Mouse (Mus musculus) brown adipose tissue, adult 24 weeks (tissue): ENCODE data around the gene Vmn1r1. TPM values are rescaled to one million over a fixed set of nuclear protein-coding genes. Genes with fewer than 3 reads are reported as not detected.

ENCODE experiments used
- H3K27ac ChIP-seq: fragments of 200-500 bp; replicated peaks from 2 replicates; pipeline ENCODE4 v1.5.1; 2012; ENCODE audit warnings: low read depth, mild to moderate bottlenecking, low read length
- H3K4me1 ChIP-seq: fragments of 200-500 bp; 2 replicates; pipeline ENCODE4 v1.6.1; 2012; ENCODE audit warnings: low read length, mixed read lengths; ENCODE audit not compliant: control insufficient read depth, insufficient read depth, insufficient read length
- H3K4me3 ChIP-seq: fragments of 200-500 bp; 2 replicates; pipeline ENCODE4 v1.5.1; 2012; ENCODE audit warnings: low read depth, mild to moderate bottlenecking, low read length, moderate library complexity; ENCODE audit not compliant: insufficient read depth
- polyA plus RNA-seq: library from polyadenylated mRNA; stranded (reverse); fragments of >200 nt; gene quantifications from 2 replicates; pipeline ENCODE4 v1.2.4, GENCODE M21; 2012; ENCODE audit not compliant: missing spikeins, insufficient read depth, insufficient read length

The Vmn1r1 gene
- polyA plus RNA-seq, 1 experiment = not detected

DNA sequence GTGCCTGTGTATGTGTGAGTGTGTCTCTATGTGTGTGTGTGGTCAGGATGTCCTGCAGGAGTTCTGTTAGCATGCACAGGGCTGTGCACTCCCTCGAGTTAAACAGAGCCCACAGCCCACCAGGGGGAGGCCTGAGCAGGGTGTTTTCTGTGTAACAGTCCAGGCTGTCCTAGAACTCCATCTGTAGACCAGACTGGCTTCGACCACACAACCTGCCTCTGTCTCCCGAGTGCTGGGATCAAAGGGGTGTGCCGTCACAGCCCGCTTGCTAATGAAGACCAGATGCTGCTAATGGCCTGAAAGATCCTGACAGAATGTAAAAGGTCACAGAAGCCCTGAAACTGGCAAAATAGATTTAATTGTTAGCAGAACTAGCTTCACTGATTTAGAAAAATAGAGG lies 18.7 kb downstream of the Vmn1r1 start:
- Histone ChIP-seq H3K4me1 (no peaks in the 10 kb centered on the region), H3K4me3 (no peak overlapping the region), H3K27ac (no peak overlapping the region)

GRCm38 (mm10) chr1:182143288-182143687 lies 21.0 kb downstream of the Vmn1r1 start:
- H3K27ac ChIP-seq = no peak overlapping the region
- no peak overlapping the region for H3K4me3 ChIP-seq
- H3K4me1 ChIP-seq = no peaks in the 10 kb centered on the region

DNA sequence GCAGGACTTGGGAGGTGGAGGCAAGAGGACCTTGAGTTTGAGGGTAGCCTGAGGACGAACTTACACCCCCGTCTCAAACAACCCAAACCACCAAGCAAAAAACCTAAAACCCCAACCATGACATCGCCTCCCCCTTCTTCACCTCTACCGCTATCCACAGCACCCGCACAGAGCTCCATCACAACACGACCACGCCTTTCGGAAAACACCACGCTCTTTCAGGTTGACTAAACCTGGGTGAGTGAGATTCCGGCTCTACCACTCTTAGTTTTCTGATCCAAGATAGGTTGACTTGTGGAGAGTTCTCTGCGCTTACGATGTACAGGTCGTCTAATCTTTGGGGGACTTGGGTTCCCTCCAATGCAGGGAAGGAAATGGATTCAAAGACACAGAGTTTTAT lies 21.6 kb downstream of the Vmn1r1 start:
- Histone ChIP-seq H3K4me3 (no peak overlapping the region), H3K27ac (no peak overlapping the region), H3K4me1 (no peaks in the 10 kb centered on the region)

DNA sequence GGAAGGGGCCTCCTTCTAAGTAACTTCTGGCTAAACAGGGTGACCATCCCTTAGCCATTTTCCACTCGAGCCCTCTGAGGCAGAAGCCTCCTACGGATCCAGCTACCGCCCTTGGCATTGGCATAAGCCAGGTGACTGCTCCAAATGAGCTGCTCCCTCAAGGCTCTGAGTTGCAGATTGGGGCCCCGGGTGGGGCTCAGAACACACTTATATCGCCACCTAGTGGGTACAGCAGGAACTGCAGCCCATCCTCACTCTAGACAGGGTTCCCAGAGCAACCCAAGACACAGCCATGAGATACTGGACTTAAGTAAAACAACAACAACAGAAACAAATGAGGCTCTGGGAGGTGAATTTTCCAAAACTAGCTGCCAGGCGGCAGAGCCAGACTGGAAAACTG lies 23.9 kb downstream of the Vmn1r1 start:
- no peaks in the 10 kb centered on the region for H3K4me1 ChIP-seq
- H3K4me3 ChIP-seq = no peak overlapping the region
- no peak overlapping the region for H3K27ac ChIP-seq

- Histone ChIP-seq H3K4me1 (no peaks in the 10 kb centered on the region), H3K27ac (no peak overlapping the region), H3K4me3 (no peak overlapping the region)
These were observed 24.3 kb downstream of the Vmn1r1 start for GRCm38 (mm10) chr1:182139937-182140336.

- Histone ChIP-seq H3K27ac (no peak overlapping the region), H3K4me1 (no peaks in the 10 kb centered on the region), H3K4me3 (no peak overlapping the region)
These were observed 26.1 kb downstream of the Vmn1r1 start for GRCm38 (mm10) chr1:182138172-182138571.

DNA sequence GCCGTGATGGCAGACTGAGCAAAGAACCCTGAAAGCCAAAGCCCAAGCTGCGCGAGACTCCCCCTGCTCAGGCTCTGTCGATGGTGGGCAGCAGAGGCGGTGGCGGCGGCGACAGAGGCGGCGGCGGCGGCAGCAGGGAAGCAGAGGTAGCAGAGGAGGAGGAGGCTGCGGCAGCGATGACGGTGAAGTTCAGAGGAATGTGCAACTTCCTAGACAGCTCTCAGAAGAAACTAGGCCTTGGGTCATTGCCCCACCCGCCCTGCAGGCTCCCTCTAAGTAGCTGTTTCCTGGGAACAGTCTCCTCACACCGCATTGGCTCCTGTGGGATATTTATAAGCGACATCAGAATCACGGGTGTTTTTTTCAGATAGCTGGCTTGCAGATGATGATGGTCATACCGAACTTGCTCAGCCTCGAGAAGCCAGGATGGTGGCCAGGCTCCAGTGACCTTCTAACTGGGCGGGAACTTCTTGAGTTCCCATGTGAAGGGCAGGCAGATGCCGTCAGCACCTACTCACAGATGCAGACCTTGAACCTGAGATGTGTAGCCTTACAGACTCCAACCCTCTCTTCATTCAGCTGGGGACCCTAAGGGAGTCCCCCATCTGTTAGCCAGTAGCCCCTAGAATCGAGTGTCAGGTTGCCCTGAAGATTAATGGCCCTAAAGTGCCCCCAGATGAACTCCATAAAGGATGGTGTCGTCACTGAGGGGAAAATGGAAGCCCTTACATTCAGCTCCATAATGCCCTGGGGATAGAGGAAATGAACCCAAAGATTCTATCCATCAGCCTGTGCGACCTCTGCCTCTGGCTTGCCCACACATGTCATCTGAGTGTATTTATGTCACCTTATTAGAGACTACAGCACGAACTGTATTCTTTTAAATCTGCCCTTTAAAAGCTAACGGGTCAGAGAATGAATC lies 26.8 kb downstream of the Vmn1r1 start:
- H3K4me1 ChIP-seq = no peaks in the 10 kb centered on the region
- H3K4me3 ChIP-seq = no peak overlapping the region
- no peak overlapping the region for H3K27ac ChIP-seq

DNA sequence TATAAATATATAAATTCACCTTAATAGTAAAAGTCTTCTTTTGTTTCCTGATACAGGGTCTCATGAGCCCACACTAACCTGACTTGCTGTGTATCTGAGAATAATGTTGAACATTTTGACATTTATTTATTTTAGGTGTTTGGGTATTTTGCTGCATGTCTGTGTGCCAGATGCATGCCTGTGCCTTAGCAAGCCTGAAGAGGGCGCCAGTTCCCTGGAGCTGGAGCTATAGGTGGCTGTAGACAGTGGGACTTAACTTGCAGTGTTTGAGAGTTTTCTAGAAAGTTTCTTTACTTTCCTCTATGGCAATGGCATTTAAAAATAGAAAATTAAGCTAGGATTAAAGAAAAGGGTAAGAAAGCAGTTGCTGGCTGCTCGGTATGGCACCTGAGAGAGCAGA lies 33.5 kb downstream of the Vmn1r1 start:
- H3K4me3 ChIP-seq = no peak overlapping the region
- H3K27ac ChIP-seq = no peak overlapping the region
- peaks cover 4% of the 10 kb centered on the region; the same call in 1 of the 2 replicates for H3K4me1 ChIP-seq

DNA sequence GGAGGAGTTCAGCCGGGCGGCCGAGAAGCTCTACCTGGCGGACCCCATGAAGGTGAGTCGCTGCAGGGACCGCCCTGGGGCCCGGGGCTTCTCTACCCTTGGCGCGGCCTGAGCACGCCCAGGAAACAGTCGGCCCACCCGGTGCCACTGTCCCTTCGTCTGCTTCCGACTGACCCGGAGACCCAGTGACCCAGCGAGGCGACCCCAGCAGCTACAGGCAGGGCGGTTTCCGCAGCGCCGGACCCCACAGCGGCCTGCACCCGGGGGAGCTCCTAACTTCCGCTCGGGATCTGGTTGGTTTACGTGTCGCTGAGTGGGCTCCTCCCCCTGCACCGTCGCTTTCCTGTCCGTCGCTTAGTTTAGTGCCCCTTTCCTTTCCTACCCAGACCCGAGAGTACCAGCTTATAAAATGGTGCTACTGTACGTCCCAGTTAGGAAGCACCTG lies 39.3 kb downstream of the Vmn1r1 start:
- Histone ChIP-seq H3K27ac (peak overlapping the region; percentile 51), H3K4me1 (peaks cover 8% of the 10 kb centered on the region; the same call in 1 of the 2 replicates), H3K4me3 (peak overlapping the region; percentile 95)

- Histone ChIP-seq H3K27ac (peak within 1 kb of the TSS; percentile 51), H3K4me1 (peaks cover 8% of the 10 kb centered on the region; the same call in 1 of the 2 replicates), H3K4me3 (peak within 1 kb of the TSS; percentile 95)
These were observed 39.8 kb downstream of the Vmn1r1 start, which contains the start of gene Srp9 for GRCm38 (mm10) chr1:182124506-182124905. Gene Srp9 (plus strand): TSS chr1:182124737.

- Histone ChIP-seq H3K4me3 (no peak overlapping the region), H3K4me1 (peaks cover 8% of the 10 kb centered on the region; the same call in 1 of the 2 replicates), H3K27ac (no peak overlapping the region)
These were observed 41.9 kb downstream of the Vmn1r1 start for GRCm38 (mm10) chr1:182122413-182122812.

GRCm38 (mm10) chr1:182115651-182116408 lies 48.5 kb downstream of the Vmn1r1 start:
- Histone ChIP-seq H3K4me1 (peaks cover 15% of the 10 kb centered on the region), H3K4me3 (no peak overlapping the region), H3K27ac (no peak overlapping the region)

- Histone ChIP-seq H3K4me3 (no peak overlapping the region), H3K27ac (no peak overlapping the region), H3K4me1 (peaks cover 19% of the 10 kb centered on the region)
These were observed 49.1 kb downstream of the Vmn1r1 start for GRCm38 (mm10) chr1:182115197-182115596.

DNA sequence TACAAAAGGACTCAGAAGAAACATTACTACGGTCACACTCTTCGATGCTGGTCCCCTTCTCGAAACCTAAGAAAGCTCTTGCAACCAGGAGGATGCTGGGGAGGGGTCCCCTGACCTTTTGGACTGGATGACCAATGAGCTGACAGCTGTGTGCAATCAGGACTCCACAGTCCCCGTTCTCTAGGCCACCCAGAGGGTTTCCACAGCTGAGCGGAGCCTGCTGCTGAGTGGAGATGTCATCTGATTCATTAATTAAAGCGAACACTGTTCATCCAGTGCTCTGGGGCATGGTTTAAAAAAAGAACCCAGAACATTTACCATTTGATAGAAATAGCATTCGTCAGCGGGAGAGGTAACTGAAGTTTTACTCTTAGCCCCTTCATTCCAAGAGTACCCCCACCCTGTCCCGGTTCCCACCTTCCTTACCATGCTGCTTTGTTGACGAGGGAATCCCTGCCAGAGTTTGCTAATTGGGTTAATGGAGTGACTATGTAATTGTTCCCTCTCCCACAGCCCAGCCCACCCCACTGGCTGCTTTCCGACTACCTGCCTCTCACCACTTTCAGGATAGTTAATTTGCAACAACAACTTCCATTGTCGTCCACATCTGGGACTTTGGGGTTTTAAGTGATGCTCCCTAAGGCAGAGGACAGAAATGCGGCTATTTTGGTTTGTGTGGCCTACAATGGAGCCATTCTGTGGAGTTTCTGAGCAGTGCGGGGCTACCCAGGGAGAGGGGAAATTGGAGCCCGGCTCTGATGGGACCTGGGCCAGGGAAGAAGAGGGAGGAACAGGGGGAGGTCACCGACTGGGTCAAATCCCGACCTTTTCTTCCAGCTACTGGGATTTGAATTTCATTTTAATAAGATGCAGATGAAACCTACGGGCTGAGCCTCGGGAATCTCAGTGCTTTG lies 50.4 kb downstream of the Vmn1r1 start:
- Histone ChIP-seq H3K4me1 (peaks cover 21% of the 10 kb centered on the region), H3K4me3 (no peak overlapping the region), H3K27ac (no peak overlapping the region)
